Mouse (Mus musculus) G1E (cell line): ENCODE results near the gene Gpr18. TPM values are rescaled to one million over a fixed set of nuclear protein-coding genes. Genes with fewer than 3 reads are reported as not detected.

ENCODE experiments used
- ATAC-seq: 2 replicates; pipeline ENCODE4 v1.8.0; 2016; ENCODE audit warnings: mild to moderate bottlenecking; ENCODE audit not compliant: insufficient number of reproducible peaks, poor library complexity, low FRiP score, severe bottlenecking; ENCODE audit errors: extremely low read depth
- DNase-seq: peaks from one replicate; pipeline ENCODE4 v3.0.0; 2012; ENCODE audit warnings: low spot score
- H3K27me3 ChIP-seq: 2 replicates; pipeline ENCODE4 v1.6.1; 2012; ENCODE audit warnings: mild to moderate bottlenecking, low read length, inconsistent platforms; ENCODE audit not compliant: insufficient read depth
- H3K36me3 ChIP-seq: replicated peaks from 2 replicates; pipeline ENCODE3; 2012; ENCODE audit warnings: mild to moderate bottlenecking, inconsistent platforms
- H3K4me1 ChIP-seq: 2 replicates; pipeline ENCODE4 v1.6.1; 2012; ENCODE audit warnings: low read depth, low read length, inconsistent platforms, mixed read lengths; ENCODE audit not compliant: insufficient read depth
- H3K4me3 ChIP-seq: 2 replicates; pipeline ENCODE4 v1.5.1; 2012; ENCODE audit warnings: low read depth, mild to moderate bottlenecking, inconsistent platforms, low read length, moderate library complexity, mixed read lengths
- H3K9me3 ChIP-seq: replicated peaks from 2 replicates; pipeline ENCODE4 v1.6.1; 2012; ENCODE audit warnings: inconsistent platforms
- CTCF ChIP-seq: IDR thresholded peaks from 2 replicates; pipeline ENCODE4 v1.5.1; 2012; ENCODE audit warnings: low read depth, low read length, inconsistent platforms, mixed read lengths
- GATA1 ChIP-seq: IDR thresholded peaks from 2 replicates; pipeline ENCODE4 v1.6.1; 2012; ENCODE audit warnings: borderline replicate concordance, low read length, inconsistent platforms, mixed read lengths
- GATA2 ChIP-seq: IDR thresholded peaks from 2 replicates; pipeline ENCODE4 v1.6.1; 2012; ENCODE audit warnings: low read depth, low read length, inconsistent platforms, borderline replicate concordance
- POLR2AphosphoS5 ChIP-seq: IDR thresholded peaks from 2 replicates; pipeline ENCODE4 v1.6.1; 2012; ENCODE audit warnings: low read depth, low read length, inconsistent platforms; ENCODE audit not compliant: insufficient replicate concordance
- TAL1 ChIP-seq: conservative IDR thresholded peaks from 2 replicates; pipeline ENCODE4 v1.6.1; 2012; ENCODE audit warnings: low read depth, low read length, inconsistent platforms, mixed read lengths
- polyA plus RNA-seq: library from polyadenylated mRNA; stranded (reverse); fragments of >175 nt; gene quantifications from 2 replicates; pipeline ENCODE4 v1.2.3, GENCODE M21; 2012
- total RNA-seq, 2 experiments: library from RNA; stranded (forward) in 1 of 2; stranded (reverse) in 1 of 2; fragments of 200-1000 nt in 1 of 2; fragments of >200 nt in 1 of 2; fragmentation: Nextera tagmentation in 1 of 2; gene quantifications; 2 replicates each; pipeline ENCODE4 v1.2.3; 2014 to 2017

Gene Gpr18
- total and polyA plus RNA-seq, 3 experiments, result 0.27 TPM; not detected in 2

- peaks cover 27% of the 10 kb centered on the region for H3K36me3 ChIP-seq
- TF ChIP-seq CTCF (no peak), POLR2AphosphoS5 (no peak), TAL1 (no peak)
- ATAC-seq (no peak), DNase-seq (no peak)
- peaks cover 10% of the 10 kb centered on the region; the same call in 1 of the 2 replicates for H3K9me3 ChIP-seq
- peaks cover 8% of the 10 kb centered on the region for H3K4me1 ChIP-seq
- no peak overlapping the region for H3K4me3 ChIP-seq
- H3K27me3 ChIP-seq, result no peaks in the 10 kb centered on the region
These were observed 24.0 kb upstream of the Gpr18 start for GRCm38 (mm10) chr14:121939582-121939981.

GRCm38 (mm10) chr14:121938256-121939191 is 22.9 kb upstream of the Gpr18 start:
- H3K9me3 ChIP-seq, result peaks cover 8% of the 10 kb centered on the region; the same call in 1 of the 2 replicates
- H3K4me3 ChIP-seq, result no peak overlapping the region
- ATAC-seq (no peak), DNase-seq (no peak)
- no peak for TF ChIP-seq CTCF
- TF ChIP-seq GATA1, result no peak
- no peak for TF ChIP-seq TAL1
- no peak for TF ChIP-seq POLR2AphosphoS5
- TF ChIP-seq GATA2, result no peak
- H3K4me1 ChIP-seq, result peaks cover 18% of the 10 kb centered on the region
- H3K27me3 ChIP-seq, result no peaks in the 10 kb centered on the region
- H3K36me3 ChIP-seq, result peaks cover 37% of the 10 kb centered on the region

- peaks cover 45% of the 10 kb centered on the region for H3K36me3 ChIP-seq
- no peaks in the 10 kb centered on the region for H3K27me3 ChIP-seq
- no peak for DNase-seq
- no peak for ATAC-seq
- H3K9me3 ChIP-seq, result peaks cover 8% of the 10 kb centered on the region; the same call in 1 of the 2 replicates
- TF ChIP-seq GATA2 (no peak), POLR2AphosphoS5 (no peak), TAL1 (no peak), GATA1 (no peak), CTCF (no peak)
- H3K4me1 ChIP-seq, result peaks cover 18% of the 10 kb centered on the region
- no peak overlapping the region for H3K4me3 ChIP-seq
These were observed 22.1 kb upstream of the Gpr18 start for GRCm38 (mm10) chr14:121937601-121938255.

GRCm38 (mm10) chr14:121936856-121937255 is 21.3 kb upstream of the Gpr18 start:
- TF ChIP-seq GATA2, result no peak
- TF ChIP-seq POLR2AphosphoS5, result no peak
- TF ChIP-seq GATA1, result no peak
- TF ChIP-seq CTCF, result no peak
- TF ChIP-seq TAL1, result no peak
- no peaks in the 10 kb centered on the region for H3K27me3 ChIP-seq
- ATAC-seq (no peak), DNase-seq (no peak)
- H3K36me3 ChIP-seq, result peaks cover 54% of the 10 kb centered on the region
- peaks cover 8% of the 10 kb centered on the region; the same call in 1 of the 2 replicates for H3K9me3 ChIP-seq
- peaks cover 22% of the 10 kb centered on the region for H3K4me1 ChIP-seq
- H3K4me3 ChIP-seq, result no peak overlapping the region

GRCm38 (mm10) chr14:121936356-121936755 is 20.8 kb upstream of the Gpr18 start:
- peaks cover 27% of the 10 kb centered on the region for H3K4me1 ChIP-seq
- ATAC-seq (no peak), DNase-seq (no peak)
- H3K36me3 ChIP-seq, result peaks cover 58% of the 10 kb centered on the region
- no peaks in the 10 kb centered on the region for H3K27me3 ChIP-seq
- no peak for TF ChIP-seq POLR2AphosphoS5
- TF ChIP-seq GATA1, result no peak
- no peak for TF ChIP-seq CTCF
- peaks cover 8% of the 10 kb centered on the region; the same call in 1 of the 2 replicates for H3K9me3 ChIP-seq
- H3K4me3 ChIP-seq, result no peak overlapping the region

GRCm38 (mm10) chr14:121934597-121934946 is 19.0 kb upstream of the Gpr18 start:
- TF ChIP-seq CTCF, result no peak
- TF ChIP-seq POLR2AphosphoS5, result no peak
- TF ChIP-seq TAL1, result no peak
- no peak for TF ChIP-seq GATA2
- H3K9me3 ChIP-seq, result peaks cover 8% of the 10 kb centered on the region; the same call in 1 of the 2 replicates
- no peaks in the 10 kb centered on the region for H3K27me3 ChIP-seq
- no peak for DNase-seq
- H3K4me3 ChIP-seq, result no peak overlapping the region
- no peak for ATAC-seq
- H3K4me1 ChIP-seq, result peaks cover 40% of the 10 kb centered on the region
- H3K36me3 ChIP-seq, result peaks cover 63% of the 10 kb centered on the region
